Mouse (Mus musculus) forebrain, embryonic 10.5 days (tissue): Measurements from ENCODE around the gene C2cd5. TPM values are rescaled to one million over a fixed set of nuclear protein-coding genes. Genes with fewer than 3 reads are reported as not detected.

Experiments
- DNase-seq: peaks from one replicate; pipeline ENCODE4 v3.0.0-alpha.2; 2017; ENCODE audit warnings: low spot score; ENCODE audit errors: extremely low spot score
- H3K27ac ChIP-seq: fragments of 300-500 bp; sonication (generic); 2 replicates; pipeline ENCODE4 v1.5.1; 2016; ENCODE audit warnings: mild to moderate bottlenecking
- H3K27me3 ChIP-seq: fragments of 300-500 bp; sonication (generic); 2 replicates; pipeline ENCODE4 v1.6.1; 2016; ENCODE audit warnings: mild to moderate bottlenecking; ENCODE audit not compliant: poor library complexity, severe bottlenecking
- H3K36me3 ChIP-seq: fragments of 300-500 bp; sonication (generic); replicated peaks from 2 replicates; pipeline ENCODE4 v1.6.1; 2016; ENCODE audit warnings: mild to moderate bottlenecking, moderate library complexity
- H3K4me1 ChIP-seq: fragments of 300-500 bp; sonication (generic); 2 replicates; pipeline ENCODE4 v1.6.1; 2016
- H3K4me3 ChIP-seq: fragments of 300-500 bp; sonication (generic); 2 replicates; pipeline ENCODE4 v1.5.1; 2016; ENCODE audit warnings: mild to moderate bottlenecking, moderate library complexity
- H3K9me3 ChIP-seq: fragments of 300-500 bp; sonication (generic); 2 replicates; pipeline ENCODE4 v1.6.1; 2016; ENCODE audit warnings: mild to moderate bottlenecking, moderate library complexity
- WGBS: fragments of 180-500 bp; shearing (Covaris S2); methylation state at CpG from one replicate; pipeline ENCODE4 v1.1.7; 2016; 5-methylcytosine and 5-hydroxymethylcytosine counted together
- polyA plus RNA-seq: library from polyadenylated mRNA; unstranded; fragments of >200 nt; fragmentation: Nextera tagmentation; extraction: Ambion mirVana; gene quantifications from 2 replicates; pipeline ENCODE4 v1.2.1, GENCODE M21; 2016

The C2cd5 gene
- polyA plus RNA-seq, 1 experiment from 2014 or later, result 33.0 TPM

DNA sequence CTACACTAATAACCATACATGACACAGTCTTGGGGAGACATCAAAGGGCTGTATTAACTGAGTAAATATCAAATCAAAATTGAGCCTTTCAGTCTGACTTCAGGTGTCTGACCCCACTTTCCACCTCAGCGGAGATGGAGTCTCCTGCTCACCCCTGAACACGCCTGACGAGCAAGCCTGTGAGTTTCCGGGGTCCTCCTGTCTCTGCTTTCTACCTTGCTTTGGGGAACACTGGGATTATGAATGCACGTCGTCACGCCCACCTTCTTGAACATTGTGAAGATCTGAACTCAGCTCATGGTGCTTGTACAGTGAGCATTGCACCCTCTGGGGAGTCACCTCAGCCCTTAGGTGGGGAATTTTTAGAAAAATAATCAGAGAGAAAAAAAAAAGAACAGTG is 126.7 kb downstream of the C2cd5 start:
- Histone ChIP-seq H3K4me1 (no peaks in the 10 kb centered on the region), H3K9me3 (no peaks in the 10 kb centered on the region; the same call in 1 of the 2 replicates), H3K27me3 (no peaks in the 10 kb centered on the region), H3K36me3 (no peaks in the 10 kb centered on the region), H3K4me3 (no peak overlapping the region), H3K27ac (no peak overlapping the region)
- 89% methylated on average over 7 of the region's 7 CpGs for WGBS
- DNase-seq, result no peak

DNA sequence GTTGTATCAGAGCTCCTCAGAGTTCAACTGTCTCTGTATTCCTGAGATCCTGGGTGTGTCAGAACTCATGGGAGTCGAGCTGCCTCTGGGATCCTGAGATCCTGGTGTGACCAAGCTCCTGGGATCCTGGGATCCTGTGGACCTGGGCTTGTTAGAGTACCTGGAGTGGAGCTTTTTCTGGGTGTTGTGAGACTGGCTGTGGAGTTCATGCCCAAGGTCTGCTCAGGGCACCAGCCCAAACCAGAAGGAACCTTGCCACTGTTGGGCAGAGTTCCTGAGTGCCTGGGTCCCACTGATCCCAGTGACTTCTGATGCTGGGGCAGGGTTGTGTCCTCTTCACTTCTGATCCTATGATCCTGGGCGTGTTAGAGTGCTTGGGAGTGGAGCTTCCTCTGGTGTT is 127.7 kb downstream of the C2cd5 start:
- WGBS, result 72% methylated on average over 2 of the region's 2 CpGs
- no peak overlapping the region for H3K27ac ChIP-seq
- H3K9me3 ChIP-seq, result no peaks in the 10 kb centered on the region; the same call in 1 of the 2 replicates
- no peaks in the 10 kb centered on the region for H3K36me3 ChIP-seq
- no peaks in the 10 kb centered on the region for H3K27me3 ChIP-seq
- H3K4me3 ChIP-seq, result no peak overlapping the region
- no peak for DNase-seq
- H3K4me1 ChIP-seq, result no peaks in the 10 kb centered on the region

DNA sequence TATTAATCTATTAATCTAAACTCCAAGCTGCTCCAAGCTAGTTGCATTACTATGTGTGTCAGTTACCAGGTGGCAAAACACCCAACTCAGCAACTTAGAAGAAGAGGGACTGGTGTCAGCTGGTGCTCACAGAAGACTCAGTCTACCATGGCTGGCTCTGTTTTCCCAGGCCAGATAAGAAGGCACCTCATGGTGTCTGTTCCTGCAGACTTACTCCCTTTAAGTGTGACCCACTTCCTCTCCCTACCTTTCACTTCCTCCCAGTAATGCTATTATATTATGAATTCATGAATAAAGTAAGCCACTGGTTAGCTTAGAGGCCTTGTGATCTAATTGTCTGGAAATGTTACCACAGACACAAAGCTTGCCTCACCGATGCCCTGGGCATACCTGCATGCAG is 132.5 kb downstream of the C2cd5 start:
- no peak overlapping the region for H3K27ac ChIP-seq
- H3K36me3 ChIP-seq, result no peaks in the 10 kb centered on the region
- H3K27me3 ChIP-seq, result peaks cover 18% of the 10 kb centered on the region
- no peaks in the 10 kb centered on the region for H3K9me3 ChIP-seq
- H3K4me3 ChIP-seq, result no peak overlapping the region
- DNase-seq, result no peak
- peaks cover 19% of the 10 kb centered on the region for H3K4me1 ChIP-seq
- WGBS, result 96% methylated on average over 1 of the region's 1 CpGs

DNA sequence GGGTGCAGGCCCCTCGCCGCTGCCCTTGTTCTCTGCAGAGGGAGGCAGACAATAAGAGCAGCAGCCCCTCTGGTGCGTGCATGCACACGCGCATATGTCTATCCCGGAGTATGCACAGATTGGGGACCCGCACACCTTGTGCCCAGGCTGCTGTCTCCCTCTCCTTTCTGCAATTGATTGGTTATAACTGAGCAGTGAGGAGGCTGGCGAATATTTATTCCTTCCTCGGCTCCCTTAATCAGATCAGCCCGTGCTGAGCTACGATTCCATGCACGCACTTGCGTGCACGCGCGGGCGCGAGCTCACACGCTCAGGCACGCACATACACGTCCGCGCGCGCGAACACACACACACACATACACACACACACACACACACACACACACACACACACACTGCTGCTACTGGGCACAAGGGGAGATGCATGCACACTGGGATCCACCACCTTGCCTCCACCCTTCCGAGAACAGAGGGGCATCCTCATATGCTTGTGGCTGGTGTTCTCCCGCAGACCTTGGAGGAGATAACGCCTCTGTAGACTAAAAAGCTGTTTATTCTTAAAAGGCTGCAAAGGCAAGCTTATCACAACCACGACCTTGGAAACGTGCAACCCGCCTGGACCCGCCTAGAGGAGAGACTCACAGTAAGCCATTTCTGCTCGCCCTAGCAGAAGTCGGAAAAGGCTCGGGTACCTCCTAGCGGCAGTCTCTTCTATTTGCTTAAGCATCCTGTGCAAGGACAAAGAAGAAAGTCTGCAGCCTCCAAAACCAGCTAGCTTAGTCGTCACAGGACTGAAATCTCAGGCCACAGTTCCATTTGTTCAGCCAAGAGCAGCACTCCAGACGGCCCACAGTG is 135.2 kb downstream of the C2cd5 start:
- Histone ChIP-seq H3K27me3 (peaks cover 23% of the 10 kb centered on the region), H3K4me3 (peak overlapping the region; percentile 79), H3K27ac (peak overlapping the region; percentile 91), H3K9me3 (no peaks in the 10 kb centered on the region), H3K4me1 (peaks cover 25% of the 10 kb centered on the region), H3K36me3 (0 out of 2 replicates have a peak, but pooled peaks cover 6% of the 10 kb centered on the region)
- DNase-seq, result peak; percentile 74
- WGBS, result under 1% methylated on average over 39 of the region's 39 CpGs

DNA sequence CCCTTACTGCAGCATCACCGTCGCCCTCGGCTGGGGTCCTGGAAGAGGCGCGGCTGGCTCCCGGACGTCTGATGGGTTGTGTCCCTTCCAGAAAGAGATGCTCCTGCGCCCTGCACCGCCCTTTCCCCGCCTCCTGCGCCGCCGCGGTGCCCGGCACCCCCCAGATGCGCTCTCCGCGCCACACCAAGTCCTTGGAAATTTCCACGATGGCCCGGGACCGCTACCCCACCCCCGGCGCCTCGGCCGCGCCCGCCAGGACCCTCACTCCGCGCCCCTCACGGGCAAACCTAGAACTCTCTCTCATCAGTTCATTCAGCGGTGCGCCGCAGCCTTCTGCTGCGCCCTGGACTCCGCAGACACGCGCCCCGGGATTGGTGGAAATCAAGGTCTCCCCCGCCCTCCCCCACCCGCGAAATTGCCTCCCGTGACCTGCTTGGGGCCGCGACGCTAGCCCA is 135.8 kb downstream of the C2cd5 start, which contains the start of gene St8sia1:
St8sia1 (minus strand) TSS at position 377 of the 455 bp plus-strand sequence.
- peak within 1 kb of the TSS; percentile 91 for H3K27ac ChIP-seq
- H3K36me3 ChIP-seq, result 0 out of 2 replicates have a peak, but pooled peaks cover 6% of the 10 kb centered on the region
- peak; percentile 63 for DNase-seq
- no peaks in the 10 kb centered on the region for H3K9me3 ChIP-seq
- H3K4me1 ChIP-seq, result peaks cover 25% of the 10 kb centered on the region
- WGBS, result under 1% methylated on average over 45 of the region's 45 CpGs
- peaks cover 23% of the 10 kb centered on the region for H3K27me3 ChIP-seq
- H3K4me3 ChIP-seq, result peak within 1 kb of the TSS; percentile 79

DNA sequence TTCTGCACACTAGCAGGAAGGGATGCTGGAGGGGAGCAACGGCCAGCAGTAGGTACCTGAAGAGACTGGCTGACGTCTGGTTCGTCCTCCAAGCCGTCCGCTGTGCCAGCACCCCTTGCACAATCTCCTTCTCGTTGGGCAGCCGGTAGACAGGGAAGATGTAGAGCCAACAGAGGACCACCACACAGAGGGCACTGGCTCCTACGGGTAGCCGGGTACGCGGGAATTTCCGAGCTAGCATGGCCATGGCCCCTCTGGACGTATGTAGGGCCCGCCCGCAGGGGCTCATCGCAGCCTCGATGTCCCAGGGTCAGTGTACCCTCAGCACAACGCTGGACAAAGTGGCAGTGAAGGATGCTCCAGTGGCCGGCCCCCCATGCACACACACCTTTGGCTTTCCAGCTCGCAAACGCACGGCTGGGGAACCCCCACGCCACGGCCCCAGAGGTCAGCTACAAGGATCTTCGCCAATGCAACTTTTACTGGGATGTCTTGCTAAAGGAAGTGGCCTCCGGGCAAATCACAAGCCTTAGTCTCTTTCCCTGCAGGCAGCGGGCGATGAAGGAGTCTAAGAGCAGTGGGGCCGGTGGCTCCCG is 136.4 kb downstream of the C2cd5 start:
- Histone ChIP-seq H3K9me3 (no peaks in the 10 kb centered on the region), H3K27ac (peak overlapping the region; percentile 91), H3K27me3 (peaks cover 23% of the 10 kb centered on the region), H3K4me1 (peaks cover 25% of the 10 kb centered on the region), H3K36me3 (0 out of 2 replicates have a peak, but pooled peaks cover 6% of the 10 kb centered on the region), H3K4me3 (peak overlapping the region; percentile 79)
- DNase-seq, result peak; percentile 19
- 25% methylated on average over 30 of the region's 30 CpGs for WGBS

DNA sequence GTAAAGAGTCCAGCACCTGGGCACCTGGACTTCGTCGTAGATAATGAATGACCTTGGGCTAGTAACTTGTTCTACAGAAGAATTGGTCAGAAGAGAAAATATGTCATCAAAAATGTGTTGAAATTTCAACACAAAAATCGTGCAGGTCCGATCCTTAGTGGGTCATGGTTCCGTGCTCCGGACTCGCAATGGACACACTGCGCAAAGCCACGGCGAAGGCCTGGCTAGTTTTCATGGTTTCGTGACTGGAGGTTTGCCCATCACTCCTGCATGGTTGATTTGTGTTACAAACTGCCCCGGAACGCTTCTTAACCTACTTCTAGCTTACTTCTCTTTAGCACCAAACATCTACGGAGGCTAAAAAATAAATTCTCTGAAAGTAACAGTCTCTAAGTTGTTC is 137.1 kb downstream of the C2cd5 start:
- H3K27me3 ChIP-seq, result peaks cover 23% of the 10 kb centered on the region
- DNase-seq, result no peak
- 94% methylated on average over 14 of the region's 14 CpGs for WGBS
- H3K4me3 ChIP-seq, result peak overlapping the region; percentile 79; the same call in 1 of the 2 replicates
- H3K9me3 ChIP-seq, result no peaks in the 10 kb centered on the region
- H3K4me1 ChIP-seq, result peaks cover 25% of the 10 kb centered on the region
- 0 out of 2 replicates have a peak, but pooled peaks cover 6% of the 10 kb centered on the region for H3K36me3 ChIP-seq
- H3K27ac ChIP-seq, result no peak overlapping the region

DNA sequence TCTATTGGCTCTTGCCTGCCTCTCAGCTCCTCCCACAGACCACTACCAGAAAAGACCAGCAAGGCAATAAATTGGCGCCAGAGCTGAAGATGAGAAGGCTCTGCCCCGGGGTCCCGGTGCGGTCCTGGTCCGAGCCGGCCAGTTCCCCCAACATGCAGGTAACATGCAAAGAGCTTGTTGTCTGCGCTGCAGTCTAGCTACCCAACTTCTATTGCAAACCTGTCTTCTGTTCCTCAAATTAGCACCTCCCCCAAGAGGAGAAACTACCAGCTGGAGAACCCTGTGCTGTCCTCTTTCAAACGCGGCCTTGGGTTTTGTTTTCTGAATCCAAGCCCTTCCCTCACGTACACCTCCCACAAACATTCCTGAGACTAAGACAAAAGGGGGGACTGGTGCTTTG is 137.5 kb downstream of the C2cd5 start:
- Histone ChIP-seq H3K4me1 (peaks cover 25% of the 10 kb centered on the region), H3K27ac (no peak overlapping the region), H3K4me3 (0 out of 2 replicates have a peak overlapping the region, but pooled peaks have one; percentile 10), H3K36me3 (0 out of 2 replicates have a peak, but pooled peaks cover 6% of the 10 kb centered on the region), H3K9me3 (no peaks in the 10 kb centered on the region), H3K27me3 (peaks cover 23% of the 10 kb centered on the region)
- 77% methylated on average over 10 of the region's 10 CpGs for WGBS
- no peak for DNase-seq

DNA sequence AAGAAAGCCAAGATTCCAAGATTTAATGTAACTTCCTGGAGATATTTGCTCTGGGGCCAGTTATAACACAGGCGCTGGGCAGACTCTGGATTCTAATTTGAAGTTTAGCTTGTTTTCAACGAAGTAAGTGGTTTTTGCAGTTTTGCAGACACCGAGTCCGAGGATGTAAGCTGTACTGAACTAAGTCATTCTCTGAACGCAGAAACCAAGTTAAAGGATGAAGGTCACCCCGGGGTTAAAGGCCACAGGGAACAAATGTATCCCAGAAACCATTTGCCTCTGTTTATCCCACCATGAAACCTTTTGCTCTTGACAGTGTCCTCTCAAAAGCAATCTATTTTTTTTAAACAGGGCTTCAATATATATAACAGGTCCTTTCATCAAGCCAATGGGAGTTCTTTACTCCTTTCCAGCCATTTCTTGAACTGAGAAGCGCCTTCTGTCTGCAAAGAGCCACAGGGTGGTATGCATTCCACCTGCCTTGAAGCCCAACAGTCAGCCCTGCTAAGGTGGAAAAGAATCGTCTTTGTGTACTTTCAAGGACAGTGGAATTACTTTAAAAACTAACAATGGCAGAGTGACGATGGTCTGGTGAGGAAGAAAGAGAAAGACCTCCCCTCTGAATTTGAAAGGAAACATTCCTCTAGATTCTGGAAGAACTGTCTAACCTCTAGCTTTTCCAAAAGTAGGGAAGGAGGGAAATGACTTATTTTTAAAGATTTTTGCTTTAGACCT is 138.1 kb downstream of the C2cd5 start:
- no peak for DNase-seq
- 85% methylated on average over 9 of the region's 9 CpGs for WGBS
- H3K4me3 ChIP-seq, result no peak overlapping the region

More for the DNA sequence above, 138.1 kb downstream of the C2cd5 start:
- Histone ChIP-seq H3K27ac (no peak overlapping the region), H3K36me3 (0 out of 2 replicates have a peak, but pooled peaks cover 6% of the 10 kb centered on the region), H3K9me3 (no peaks in the 10 kb centered on the region), H3K4me1 (peaks cover 25% of the 10 kb centered on the region), H3K27me3 (peaks cover 23% of the 10 kb centered on the region)

Other genes starting within 250 kb of the C2cd5 start
- gene St8sia1, start 135.7 kb downstream of the C2cd5 start, polyA plus RNA-seq, result 2.3 and 2.6 TPM in 2 replicates
- 20.6 and 21.0 TPM in 2 replicates for gene Etnk1, start 67.1 kb upstream of the C2cd5 start, polyA plus RNA-seq